Mouse (Mus musculus) left cerebral cortex, adult 11 months (tissue): ENCODE data around the gene Cap2.

ENCODE experiments used
- DNase-seq: peaks from one replicate; pipeline ENCODE4 v3.0.0; 2022; ENCODE audit warnings: low spot score

Gene Cap2

GRCm38 (mm10) chr13:46565913-46566312 lies 64.3 kb downstream of the Cap2 start:
- DNase-seq = no peak

- DNase-seq = no peak
Measured at GRCm38 (mm10) chr13:46569469-46569868, 67.8 kb downstream of the Cap2 start.

- peak; percentile 39 for DNase-seq
Measured at GRCm38 (mm10) chr13:46571141-46571592, 69.5 kb downstream of the Cap2 start.

- DNase-seq = peak; percentile 35
Measured at GRCm38 (mm10) chr13:46571961-46572647, 70.5 kb downstream of the Cap2 start.

- no peak for DNase-seq
Measured at GRCm38 (mm10) chr13:46572648-46573163, 71.1 kb downstream of the Cap2 start.

- DNase-seq = no peak
Measured at GRCm38 (mm10) chr13:46574201-46574600, 72.6 kb downstream of the Cap2 start.

GRCm38 (mm10) chr13:46574707-46575106 lies 73.1 kb downstream of the Cap2 start:
- no peak for DNase-seq

- no peak for DNase-seq
Measured at GRCm38 (mm10) chr13:46584860-46585259, 83.2 kb downstream of the Cap2 start.

GRCm38 (mm10) chr13:46587717-46588289 lies 86.2 kb downstream of the Cap2 start:
- no peak for DNase-seq

GRCm38 (mm10) chr13:46588606-46589005 lies 87.0 kb downstream of the Cap2 start:
- DNase-seq = no peak

GRCm38 (mm10) chr13:46590885-46591284 lies 89.2 kb downstream of the Cap2 start:
- no peak for DNase-seq

GRCm38 (mm10) chr13:46600694-46601093 lies 99.0 kb downstream of the Cap2 start:
- no peak for DNase-seq

- no peak for DNase-seq
Measured at GRCm38 (mm10) chr13:46601386-46601785, 99.7 kb downstream of the Cap2 start.

GRCm38 (mm10) chr13:46602674-46603073 lies 101.0 kb downstream of the Cap2 start:
- DNase-seq = no peak

GRCm38 (mm10) chr13:46611033-46611432 lies 109.4 kb downstream of the Cap2 start:
- DNase-seq = no peak

GRCm38 (mm10) chr13:46613694-46614272 lies 112.1 kb downstream of the Cap2 start:
- no peak for DNase-seq

- no peak for DNase-seq
Measured at GRCm38 (mm10) chr13:46616673-46617362, 115.2 kb downstream of the Cap2 start.

GRCm38 (mm10) chr13:46619633-46620032 lies 118.0 kb downstream of the Cap2 start:
- DNase-seq = no peak

- DNase-seq = no peak
Measured at GRCm38 (mm10) chr13:46620964-46621757, 119.5 kb downstream of the Cap2 start.

GRCm38 (mm10) chr13:46626608-46627007 lies 125.0 kb downstream of the Cap2 start:
- no peak for DNase-seq

GRCm38 (mm10) chr13:46627841-46628240 lies 126.2 kb downstream of the Cap2 start:
- DNase-seq = no peak

GRCm38 (mm10) chr13:46629391-46629790 lies 127.7 kb downstream of the Cap2 start:
- DNase-seq = no peak
